Mouse (Mus musculus) midbrain, embryonic 10.5 days (tissue): Measurements from ENCODE around the gene Olfr1446. TPM values are rescaled to one million over a fixed set of nuclear protein-coding genes. Genes with fewer than 3 reads are reported as not detected.

Source experiments
- DNase-seq: peaks from one replicate; pipeline ENCODE4 v3.0.0-alpha.2; 2017; ENCODE audit warnings: low spot score
- H3K27ac ChIP-seq: fragments of 300-500 bp; sonication (generic); replicated peaks from 2 replicates; pipeline ENCODE4 v1.5.1; 2016; ENCODE audit warnings: mild to moderate bottlenecking
- H3K27me3 ChIP-seq: fragments of 300-500 bp; sonication (generic); 2 replicates; pipeline ENCODE4 v1.6.1; 2016; ENCODE audit warnings: low read depth, mild to moderate bottlenecking; ENCODE audit not compliant: poor library complexity, severe bottlenecking
- H3K36me3 ChIP-seq: fragments of 300-500 bp; sonication (generic); 2 replicates; pipeline ENCODE4 v1.6.1; 2016; ENCODE audit warnings: mild to moderate bottlenecking, moderate library complexity
- H3K4me1 ChIP-seq: fragments of 300-500 bp; sonication (generic); 2 replicates; pipeline ENCODE4 v1.6.1; 2016
- H3K4me3 ChIP-seq: fragments of 300-500 bp; sonication (generic); 2 replicates; pipeline ENCODE4 v1.5.1; 2016; ENCODE audit warnings: mild to moderate bottlenecking, moderate library complexity
- H3K9me3 ChIP-seq: fragments of 300-500 bp; sonication (generic); replicated peaks from 2 replicates; pipeline ENCODE4 v1.6.1; 2016; ENCODE audit warnings: mild to moderate bottlenecking
- WGBS: fragments of 180-500 bp; shearing (Covaris S2); methylation state at CpG from one replicate; pipeline ENCODE4 v1.1.7; 2016; 5-methylcytosine and 5-hydroxymethylcytosine counted together
- polyA plus RNA-seq: library from polyadenylated mRNA; unstranded; fragments of >200 nt; fragmentation: Nextera tagmentation; extraction: Ambion mirVana; gene quantifications from 2 replicates; pipeline ENCODE4 v1.2.1, GENCODE M21; 2016

Olfr1446 gene
- polyA plus RNA-seq, result not detected in 2 replicates

GRCm38 (mm10) chr19:12893424-12893823 lies at the start of gene Olfr1446:
Olfr1446 (minus strand) TSS chr19:12893524.
- 86% methylated on average over 1 of the region's 1 CpGs for WGBS
- DNase-seq, result no peak
- H3K27me3 ChIP-seq, result no peaks in the 10 kb centered on the region
- no peak within 1 kb of the TSS for H3K4me3 ChIP-seq
- H3K36me3 ChIP-seq, result no peaks in the 10 kb centered on the region
- no peak within 1 kb of the TSS for H3K27ac ChIP-seq
- peaks cover 8% of the 10 kb centered on the region; the same call in 1 of the 2 replicates for H3K9me3 ChIP-seq
- H3K4me1 ChIP-seq, result no peaks in the 10 kb centered on the region

- no peaks in the 10 kb centered on the region for H3K4me1 ChIP-seq
- no peaks in the 10 kb centered on the region for H3K36me3 ChIP-seq
- H3K27me3 ChIP-seq, result no peaks in the 10 kb centered on the region
- no peak within 1 kb of the TSS for H3K27ac ChIP-seq
- no peak for DNase-seq
- H3K9me3 ChIP-seq, result peaks cover 24% of the 10 kb centered on the region
- H3K4me3 ChIP-seq, result no peak within 1 kb of the TSS
These were observed 37.2 kb upstream of the Olfr1446 start, which contains the start of gene Olfr1449 for GRCm38 (mm10) chr19:12930540-12930939. Olfr1449 (plus strand) TSS chr19:12930840.

- Histone ChIP-seq H3K27me3 (no peaks in the 10 kb centered on the region), H3K27ac (no peak within 1 kb of the TSS), H3K36me3 (no peaks in the 10 kb centered on the region), H3K9me3 (peaks cover 12% of the 10 kb centered on the region), H3K4me3 (no peak within 1 kb of the TSS), H3K4me1 (no peaks in the 10 kb centered on the region)
- whole genome bisulfite sequencing, result 71% methylated on average over 1 of the region's 1 CpGs
- DNase-seq, result no peak
These were observed 31.0 kb upstream of the Olfr1446 start, which contains the start of gene Olfr1448 for GRCm38 (mm10) chr19:12924319-12924718. Olfr1448 (minus strand) TSS chr19:12924419.

DNA sequence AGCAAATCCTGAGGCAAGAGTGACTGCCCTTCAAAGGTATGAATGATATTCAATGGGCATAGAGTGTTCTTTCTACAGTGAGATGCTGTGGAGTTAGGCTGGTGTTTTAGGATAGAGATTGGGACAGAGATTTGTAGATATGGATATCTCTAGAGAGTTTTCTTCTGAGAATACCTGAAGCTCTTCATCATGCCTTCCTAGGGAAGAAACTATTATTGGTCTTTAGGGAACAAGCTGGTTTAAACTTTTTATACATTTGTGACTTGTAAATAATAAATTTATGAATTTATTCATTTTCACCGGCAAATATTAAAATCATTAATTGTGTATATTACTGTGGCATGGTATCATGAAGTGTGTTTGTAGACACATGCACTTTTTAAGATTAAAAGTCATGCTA lies 10.3 kb upstream of the Olfr1446 start, which contains the start of gene Olfr1447:
Gene Olfr1447 (minus strand): TSS at position 101 of the 400 bp plus-strand sequence.
- no peaks in the 10 kb centered on the region for H3K4me1 ChIP-seq
- H3K4me3 ChIP-seq, result no peak within 1 kb of the TSS
- no peaks in the 10 kb centered on the region for H3K36me3 ChIP-seq
- no peak for DNase-seq
- H3K9me3 ChIP-seq, result peaks cover 28% of the 10 kb centered on the region
- H3K27ac ChIP-seq, result no peak within 1 kb of the TSS
- 94% methylated on average over 1 of the region's 1 CpGs for WGBS
- no peaks in the 10 kb centered on the region for H3K27me3 ChIP-seq

DNA sequence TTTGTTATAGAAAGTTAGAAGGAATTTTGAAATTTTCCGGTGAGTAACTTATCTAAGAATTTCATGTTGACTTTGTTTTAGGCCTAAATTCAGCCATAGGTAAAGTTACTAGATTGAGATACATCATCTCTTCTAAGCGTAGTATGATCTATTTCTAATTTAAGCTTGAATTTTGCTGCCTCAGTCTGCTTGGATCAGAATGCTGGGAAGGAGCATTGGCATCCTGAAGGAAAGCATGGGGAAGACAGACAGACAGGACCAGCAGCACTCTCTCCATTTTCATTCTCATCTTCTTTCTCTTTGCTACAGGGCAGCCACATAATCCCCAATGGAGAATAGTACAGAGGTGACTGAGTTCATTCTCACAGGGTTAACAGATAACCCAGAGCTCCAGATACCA lies 9.8 kb downstream of the Olfr1446 start, which contains the start of gene Olfr1445:
Gene Olfr1445 (plus strand): TSS at position 301 of the 400 bp plus-strand sequence.
- H3K9me3 ChIP-seq, result 0 out of 2 replicates have a peak, but pooled peaks cover 7% of the 10 kb centered on the region
- H3K27ac ChIP-seq, result no peak within 1 kb of the TSS
- no peak for DNase-seq
- no peaks in the 10 kb centered on the region for H3K27me3 ChIP-seq
- H3K4me1 ChIP-seq, result no peaks in the 10 kb centered on the region
- no peaks in the 10 kb centered on the region for H3K36me3 ChIP-seq
- WGBS, result 85% methylated on average over 2 of the region's 2 CpGs
- no peak within 1 kb of the TSS for H3K4me3 ChIP-seq

DNA sequence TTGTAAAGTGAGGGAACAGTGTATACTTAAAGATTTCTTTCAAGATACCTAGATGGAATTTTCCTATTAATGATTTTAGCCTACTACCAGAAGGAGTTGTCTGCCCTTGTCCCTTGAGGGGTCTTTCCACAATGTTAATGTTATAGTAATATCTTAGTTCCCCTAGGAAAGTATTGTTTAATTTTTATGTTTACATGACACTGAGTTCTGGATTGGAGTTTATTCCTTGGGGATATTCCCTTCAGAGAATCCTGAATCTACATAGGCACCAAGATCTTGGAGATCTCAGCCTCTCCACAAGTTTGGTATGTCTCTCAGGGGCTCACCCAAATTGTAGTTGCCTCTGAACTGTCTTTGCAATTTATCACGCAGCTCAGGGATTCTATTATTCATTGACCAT lies 36.3 kb downstream of the Olfr1446 start, which contains the start of gene Olfr1444:
Gene Olfr1444 (plus strand): TSS at position 301 of the 400 bp plus-strand sequence.
- H3K27ac ChIP-seq, result no peak within 1 kb of the TSS
- no peak for DNase-seq

DNA sequence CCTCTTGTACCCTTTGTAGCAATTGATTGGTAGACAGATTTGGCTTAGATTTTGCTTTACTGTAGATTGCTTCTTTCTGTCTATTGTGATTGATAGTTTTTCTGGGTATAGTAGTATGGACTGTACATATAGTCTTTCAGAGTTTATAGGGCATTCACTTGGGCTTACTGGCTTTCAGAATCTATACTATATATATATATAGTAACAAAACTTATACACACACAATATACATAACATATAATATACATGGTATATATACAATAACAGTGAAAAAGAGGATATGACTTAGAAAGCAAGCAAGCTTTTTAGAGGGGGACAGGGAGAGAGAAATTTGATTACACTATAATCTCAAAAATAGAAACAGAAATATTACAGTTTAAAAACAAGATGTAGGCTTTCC lies 46.9 kb downstream of the Olfr1446 start, which contains the start of gene Gm5244:
Gene Gm5244 (plus strand): TSS at position 301 of the 400 bp plus-strand sequence.
- DNase-seq, result no peak
- H3K9me3 ChIP-seq, result peaks cover 4% of the 10 kb centered on the region; the same call in 1 of the 2 replicates
- no peaks in the 10 kb centered on the region for H3K36me3 ChIP-seq
- H3K27me3 ChIP-seq, result no peaks in the 10 kb centered on the region
- H3K27ac ChIP-seq, result no peak within 1 kb of the TSS
- no peaks in the 10 kb centered on the region for H3K4me1 ChIP-seq
- H3K4me3 ChIP-seq, result no peak within 1 kb of the TSS

More for the DNA sequence above, 36.3 kb downstream of the Olfr1446 start, which contains the start of gene Olfr1444:
- Histone ChIP-seq H3K36me3 (no peaks in the 10 kb centered on the region), H3K4me3 (no peak within 1 kb of the TSS), H3K4me1 (no peaks in the 10 kb centered on the region), H3K9me3 (peaks cover 6% of the 10 kb centered on the region; the same call in 1 of the 2 replicates), H3K27me3 (no peaks in the 10 kb centered on the region)
- WGBS, result 71% methylated on average over 1 of the region's 1 CpGs

DNA sequence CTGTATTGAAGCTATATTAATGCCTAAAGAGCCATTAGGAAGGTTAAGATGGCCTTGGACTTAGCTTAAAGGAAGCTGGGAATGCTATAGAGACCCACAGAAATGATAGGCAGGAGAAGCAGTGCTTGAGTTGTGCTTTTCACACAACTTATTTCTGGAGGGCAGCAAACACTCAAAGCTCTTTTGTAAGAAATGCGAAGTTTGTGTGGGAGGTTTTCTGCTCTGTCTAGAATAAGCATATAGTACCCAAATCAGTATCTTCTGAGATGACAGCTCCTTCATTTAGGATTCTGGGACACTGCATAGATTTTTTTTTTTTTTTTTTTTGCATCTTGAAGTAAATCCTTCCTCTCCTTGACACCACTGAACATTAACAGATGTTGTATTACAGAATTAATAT lies 54.8 kb downstream of the Olfr1446 start:
- no peak overlapping the region for H3K27ac ChIP-seq
- DNase-seq, result no peak
- no peaks in the 10 kb centered on the region for H3K36me3 ChIP-seq
- no peak overlapping the region for H3K4me3 ChIP-seq
- WGBS, result 81% methylated on average over 1 of the region's 1 CpGs
- H3K27me3 ChIP-seq, result no peaks in the 10 kb centered on the region
- H3K9me3 ChIP-seq, result no peaks in the 10 kb centered on the region
- no peaks in the 10 kb centered on the region for H3K4me1 ChIP-seq

Other genes starting within 250 kb of the Olfr1446 start
- gene Olfr1442, start 223.1 kb downstream of the Olfr1446 start, polyA plus RNA-seq, result not detected in 2 replicates
- gene Olfr1443, start 215.4 kb downstream of the Olfr1446 start, polyA plus RNA-seq, result not detected in 2 replicates
- gene Keg1, start 197.7 kb downstream of the Olfr1446 start, polyA plus RNA-seq, result not detected in 2 replicates
- gene Cntf, start 127.9 kb downstream of the Olfr1446 start, polyA plus RNA-seq, result 1.5 and 2.0 TPM in 2 replicates
- gene Zfp91, start 97.4 kb downstream of the Olfr1446 start, polyA plus RNA-seq, result 13.3 and 15.6 TPM in 2 replicates
- 1.2 TPM in 2 replicates for gene Lpxn, start 97.3 kb downstream of the Olfr1446 start, polyA plus RNA-seq
- gene Gm5244, start 46.8 kb downstream of the Olfr1446 start, polyA plus RNA-seq, result not detected in 2 replicates
- not detected in 2 replicates for gene Olfr1444, start 36.2 kb downstream of the Olfr1446 start, polyA plus RNA-seq
- not detected in 2 replicates for gene Olfr1445, start 9.7 kb downstream of the Olfr1446 start, polyA plus RNA-seq
- gene Olfr1447, start 10.2 kb upstream of the Olfr1446 start, polyA plus RNA-seq, result not detected in 2 replicates
- gene Olfr1448, start 30.9 kb upstream of the Olfr1446 start, polyA plus RNA-seq, result not detected in 2 replicates
- not detected in 2 replicates for gene Olfr1449, start 37.3 kb upstream of the Olfr1446 start, polyA plus RNA-seq
- not detected in 2 replicates for gene Olfr1450, start 56.7 kb upstream of the Olfr1446 start, polyA plus RNA-seq
- not detected in 2 replicates for gene Olfr1451, start 101.5 kb upstream of the Olfr1446 start, polyA plus RNA-seq
- not detected in 2 replicates for gene Olfr1453, start 134.8 kb upstream of the Olfr1446 start, polyA plus RNA-seq
- not detected in 2 replicates for gene Olfr1454, start 167.1 kb upstream of the Olfr1446 start, polyA plus RNA-seq
- gene Olfr1457, start 204.4 kb upstream of the Olfr1446 start, polyA plus RNA-seq, result not detected in 2 replicates
- gene Olfr1458, start 213.3 kb upstream of the Olfr1446 start, polyA plus RNA-seq, result not detected in 2 replicates